Mouse (Mus musculus): ENCODE data around the gene Adam22. TPM values are rescaled to one million over a fixed set of nuclear protein-coding genes. Genes with fewer than 3 reads are reported as not detected.

Gene Adam22
- polyA plus RNA-seq, 1 experiment from 2014 or later, result 10.2 TPM

- ATAC-seq (ENCODE audit: low FRiP score, low TSS enrichment), result no peak
- H3K27me3 ChIP-seq (ENCODE audit: control insufficient read depth, insufficient read depth, low read length), result no peaks in the 10 kb centered on the region
- no peaks in the 10 kb centered on the region for H3K9me3 ChIP-seq (ENCODE audit: control insufficient read depth, low read length)
- no peaks in the 10 kb centered on the region for H3K4me1 ChIP-seq (ENCODE audit: control insufficient read depth, insufficient read depth, low read length)
- no peak overlapping the region for H3K4me3 ChIP-seq (ENCODE audit: low read length)
- WGBS, result 83% methylated on average over 5 of the region's 5 CpGs
- no peak overlapping the region for H3K9ac ChIP-seq (ENCODE audit: low read depth, low read length)
- no peak overlapping the region for H3K27ac ChIP-seq (ENCODE audit: low read depth, low read length)
- H3K36me3 ChIP-seq (ENCODE audit: control insufficient read depth, insufficient read depth, low read length), result no peaks in the 10 kb centered on the region
- H3K4me2 ChIP-seq (replicated peaks; ENCODE audit: low read depth, low read length), result no peak overlapping the region
These were observed 821 bp upstream of the Adam22 start for GRCm38 (mm10) chr5:8368781-8369180.

- H3K27ac ChIP-seq (ENCODE audit: low read depth, low read length), result no peak overlapping the region
These were observed 350 bp upstream of the Adam22 start for GRCm38 (mm10) chr5:8368328-8368692.

GRCm38 (mm10) chr5:8366771-8367613 is 968 bp downstream of the Adam22 start:
- Histone ChIP-seq H3K4me1 (ENCODE audit: control insufficient read depth, insufficient read depth, low read length) (no peaks in the 10 kb centered on the region), H3K9ac (ENCODE audit: low read depth, low read length) (peak overlapping the region; percentile 66; the same call in 1 of the 2 replicates), H3K27ac (ENCODE audit: low read depth, low read length) (no peak overlapping the region), H3K27me3 (ENCODE audit: control insufficient read depth, insufficient read depth, low read length) (no peaks in the 10 kb centered on the region), H3K4me3 (ENCODE audit: low read length) (peak overlapping the region; percentile 71), H3K9me3 (ENCODE audit: control insufficient read depth, low read length) (no peaks in the 10 kb centered on the region), H3K4me2 (replicated peaks; ENCODE audit: low read depth, low read length) (peak overlapping the region; percentile 78), H3K36me3 (ENCODE audit: control insufficient read depth, insufficient read depth, low read length) (no peaks in the 10 kb centered on the region)
- WGBS, result 2% methylated on average over 25 of the region's 25 CpGs
- ATAC-seq (ENCODE audit: low FRiP score, low TSS enrichment), result peak; percentile 58

More at GRCm38 (mm10) chr5:8368328-8368692, 350 bp upstream of the Adam22 start:
- Histone ChIP-seq H3K4me2 (replicated peaks; ENCODE audit: low read depth, low read length) (peak overlapping the region; percentile 78), H3K27me3 (ENCODE audit: control insufficient read depth, insufficient read depth, low read length) (no peaks in the 10 kb centered on the region), H3K4me1 (ENCODE audit: control insufficient read depth, insufficient read depth, low read length) (no peaks in the 10 kb centered on the region), H3K4me3 (ENCODE audit: low read length) (peak overlapping the region; percentile 71), H3K36me3 (ENCODE audit: control insufficient read depth, insufficient read depth, low read length) (no peaks in the 10 kb centered on the region), H3K9me3 (ENCODE audit: control insufficient read depth, low read length) (no peaks in the 10 kb centered on the region), H3K9ac (ENCODE audit: low read depth, low read length) (peak overlapping the region; percentile 66; the same call in 1 of the 2 replicates)
- no peak for ATAC-seq (ENCODE audit: low FRiP score, low TSS enrichment)
- 40% methylated on average over 7 of the region's 7 CpGs for WGBS

GRCm38 (mm10) chr5:8362361-8362760 is 5.6 kb downstream of the Adam22 start:
- no peak overlapping the region for H3K27ac ChIP-seq (ENCODE audit: low read depth, low read length)
- no peaks in the 10 kb centered on the region for H3K27me3 ChIP-seq (ENCODE audit: control insufficient read depth, insufficient read depth, low read length)
- no peaks in the 10 kb centered on the region for H3K4me1 ChIP-seq (ENCODE audit: control insufficient read depth, insufficient read depth, low read length)
- H3K4me3 ChIP-seq (ENCODE audit: low read length), result no peak overlapping the region
- no peak overlapping the region for H3K9ac ChIP-seq (ENCODE audit: low read depth, low read length)
- ATAC-seq (ENCODE audit: low FRiP score, low TSS enrichment), result no peak
- 61% methylated on average over 1 of the region's 1 CpGs for WGBS
- H3K36me3 ChIP-seq (ENCODE audit: control insufficient read depth, insufficient read depth, low read length), result no peaks in the 10 kb centered on the region
- no peaks in the 10 kb centered on the region for H3K9me3 ChIP-seq (ENCODE audit: control insufficient read depth, low read length)
- H3K4me2 ChIP-seq (replicated peaks; ENCODE audit: low read depth, low read length), result no peak overlapping the region

- Histone ChIP-seq H3K9ac (ENCODE audit: low read depth, low read length) (no peak overlapping the region), H3K4me2 (replicated peaks; ENCODE audit: low read depth, low read length) (no peak overlapping the region), H3K4me1 (ENCODE audit: control insufficient read depth, insufficient read depth, low read length) (peaks cover 11% of the 10 kb centered on the region; the same call in 1 of the 2 replicates), H3K27ac (ENCODE audit: low read depth, low read length) (no peak overlapping the region), H3K4me3 (ENCODE audit: low read length) (no peak overlapping the region), H3K36me3 (ENCODE audit: control insufficient read depth, insufficient read depth, low read length) (no peaks in the 10 kb centered on the region), H3K27me3 (ENCODE audit: control insufficient read depth, insufficient read depth, low read length) (no peaks in the 10 kb centered on the region), H3K9me3 (ENCODE audit: control insufficient read depth, low read length) (no peaks in the 10 kb centered on the region)
- ATAC-seq (ENCODE audit: low FRiP score, low TSS enrichment), result no peak
- WGBS, result 50% methylated on average over 8 of the region's 8 CpGs
These were observed 10.3 kb downstream of the Adam22 start for GRCm38 (mm10) chr5:8357677-8358076.

GRCm38 (mm10) chr5:8356885-8357651 is 10.9 kb downstream of the Adam22 start:
- ATAC-seq (ENCODE audit: low FRiP score, low TSS enrichment), result peak; percentile 82
- H3K4me2 ChIP-seq (replicated peaks; ENCODE audit: low read depth, low read length), result no peak overlapping the region

GRCm38 (mm10) chr5:8356326-8356725 is 11.6 kb downstream of the Adam22 start:
- WGBS, result 13% methylated on average over 2 of the region's 2 CpGs
- peak; percentile 88 for ATAC-seq (ENCODE audit: low FRiP score, low TSS enrichment)
- H3K4me3 ChIP-seq (ENCODE audit: low read length), result no peak overlapping the region

More at GRCm38 (mm10) chr5:8356885-8357651, 10.9 kb downstream of the Adam22 start:
- WGBS, result 14% methylated on average over 13 of the region's 13 CpGs
- Histone ChIP-seq H3K27me3 (ENCODE audit: control insufficient read depth, insufficient read depth, low read length) (no peaks in the 10 kb centered on the region), H3K36me3 (ENCODE audit: control insufficient read depth, insufficient read depth, low read length) (no peaks in the 10 kb centered on the region), H3K4me1 (ENCODE audit: control insufficient read depth, insufficient read depth, low read length) (peaks cover 11% of the 10 kb centered on the region; the same call in 1 of the 2 replicates), H3K9ac (ENCODE audit: low read depth, low read length) (no peak overlapping the region), H3K9me3 (ENCODE audit: control insufficient read depth, low read length) (no peaks in the 10 kb centered on the region), H3K27ac (ENCODE audit: low read depth, low read length) (no peak overlapping the region), H3K4me3 (ENCODE audit: low read length) (no peak overlapping the region)

GRCm38 (mm10) chr5:8349557-8349956 is 18.4 kb downstream of the Adam22 start:
- Histone ChIP-seq H3K9me3 (ENCODE audit: control insufficient read depth, low read length) (no peaks in the 10 kb centered on the region), H3K27me3 (ENCODE audit: control insufficient read depth, insufficient read depth, low read length) (no peaks in the 10 kb centered on the region), H3K4me1 (ENCODE audit: control insufficient read depth, insufficient read depth, low read length) (no peaks in the 10 kb centered on the region), H3K9ac (ENCODE audit: low read depth, low read length) (no peak overlapping the region), H3K4me3 (ENCODE audit: low read length) (no peak overlapping the region), H3K36me3 (ENCODE audit: control insufficient read depth, insufficient read depth, low read length) (no peaks in the 10 kb centered on the region), H3K27ac (ENCODE audit: low read depth, low read length) (no peak overlapping the region), H3K4me2 (replicated peaks; ENCODE audit: low read depth, low read length) (no peak overlapping the region)
- 61% methylated on average over 10 of the region's 10 CpGs for WGBS
- no peak for ATAC-seq (ENCODE audit: low FRiP score, low TSS enrichment)

More at GRCm38 (mm10) chr5:8356326-8356725, 11.6 kb downstream of the Adam22 start:
- Histone ChIP-seq H3K4me1 (ENCODE audit: control insufficient read depth, insufficient read depth, low read length) (peaks cover 11% of the 10 kb centered on the region; the same call in 1 of the 2 replicates), H3K27me3 (ENCODE audit: control insufficient read depth, insufficient read depth, low read length) (no peaks in the 10 kb centered on the region), H3K9ac (ENCODE audit: low read depth, low read length) (no peak overlapping the region), H3K27ac (ENCODE audit: low read depth, low read length) (no peak overlapping the region), H3K9me3 (ENCODE audit: control insufficient read depth, low read length) (no peaks in the 10 kb centered on the region), H3K4me2 (replicated peaks; ENCODE audit: low read depth, low read length) (no peak overlapping the region), H3K36me3 (ENCODE audit: control insufficient read depth, insufficient read depth, low read length) (no peaks in the 10 kb centered on the region)

GRCm38 (mm10) chr5:8346329-8346728 is 21.6 kb downstream of the Adam22 start:
- Histone ChIP-seq H3K4me1 (ENCODE audit: control insufficient read depth, insufficient read depth, low read length) (no peaks in the 10 kb centered on the region), H3K27ac (ENCODE audit: low read depth, low read length) (no peak overlapping the region), H3K36me3 (ENCODE audit: control insufficient read depth, insufficient read depth, low read length) (no peaks in the 10 kb centered on the region), H3K4me3 (ENCODE audit: low read length) (no peak overlapping the region), H3K27me3 (ENCODE audit: control insufficient read depth, insufficient read depth, low read length) (no peaks in the 10 kb centered on the region), H3K9ac (ENCODE audit: low read depth, low read length) (no peak overlapping the region), H3K9me3 (ENCODE audit: control insufficient read depth, low read length) (no peaks in the 10 kb centered on the region), H3K4me2 (replicated peaks; ENCODE audit: low read depth, low read length) (no peak overlapping the region)
- ATAC-seq (ENCODE audit: low FRiP score, low TSS enrichment), result no peak

Measured in kidney, embryonic 14.5 days (tissue).